Mouse (Mus musculus) bone marrow macrophage, adult 2 months (primary cell): Measurements from ENCODE around the gene Vtn.

Source experiments
- CTCF ChIP-seq: IDR thresholded peaks from 2 replicates; pipeline ENCODE4 v1.5.1; 2012; ENCODE audit warnings: low read depth, mild to moderate bottlenecking, low read length, moderate library complexity
- POLR2A ChIP-seq: IDR thresholded peaks from 2 replicates; pipeline ENCODE4 v1.6.1; 2012; ENCODE audit warnings: mild to moderate bottlenecking, low read depth, low read length, borderline replicate concordance

GRCm38 (mm10) chr11:78547718-78548460 is 49.0 kb downstream of the Vtn start:
- TF ChIP-seq POLR2A, result no peak
- TF ChIP-seq CTCF, result no peak
